Mouse (Mus musculus): ENCODE data around the gene Astn2. TPM values are rescaled to one million over a fixed set of nuclear protein-coding genes. Genes with fewer than 3 reads are reported as not detected.

Gene Astn2
- total and polyA plus RNA-seq, 2 experiments = 0.77 to 1.2 TPM

- H3K4me3 ChIP-seq (ENCODE audit: insufficient read depth, low read depth, low read length) = no peak overlapping the region
- H3K4me1 ChIP-seq (ENCODE audit: control insufficient read depth, insufficient read depth, low read length) = peaks cover 1% of the 10 kb centered on the region; the same call in 1 of the 2 replicates
- no peak overlapping the region for H3K27ac ChIP-seq (replicated peaks; ENCODE audit: insufficient read depth, low read depth, low read length)
- DNase-seq (ENCODE audit: extremely low read depth, low read depth, low spot score) = no peak
- TF ChIP-seq POLR2A (IDR thresholded peaks at IDR 0.05; ENCODE audit: extremely low read depth, insufficient read depth, low read length) (no peak), CTCF (IDR thresholded peaks at IDR 0.05; ENCODE audit: low read depth, low read length) (no peak)
- H3K36me3 ChIP-seq (ENCODE audit: control insufficient read depth, insufficient read depth, low read length) = no peaks in the 10 kb centered on the region
- H3K27me3 ChIP-seq (ENCODE audit: control insufficient read depth, insufficient read depth, low read length) = no peaks in the 10 kb centered on the region
- H3K9ac ChIP-seq (ENCODE audit: low read depth, low read length) = no peak overlapping the region
- H3K79me2 ChIP-seq (ENCODE audit: control insufficient read depth, insufficient read depth, low read length) = no peaks in the 10 kb centered on the region
- 77% methylated on average over 3 of the region's 3 CpGs for WGBS
Measured at GRCm38 (mm10) chr4:65976251-65976650, 428.2 kb downstream of the Astn2 start.

GRCm38 (mm10) chr4:65972395-65972794, 432.0 kb downstream of the Astn2 start:
- DNase-seq (ENCODE audit: extremely low read depth, low read depth, low spot score) = no peak
- no peak overlapping the region for H3K4me3 ChIP-seq (ENCODE audit: insufficient read depth, low read depth, low read length)
- H3K27ac ChIP-seq (replicated peaks; ENCODE audit: insufficient read depth, low read depth, low read length) = no peak overlapping the region
- H3K27me3 ChIP-seq (ENCODE audit: control insufficient read depth, insufficient read depth, low read length) = no peaks in the 10 kb centered on the region
- H3K9ac ChIP-seq (ENCODE audit: low read depth, low read length) = no peak overlapping the region
- H3K36me3 ChIP-seq (ENCODE audit: control insufficient read depth, insufficient read depth, low read length) = no peaks in the 10 kb centered on the region
- 87% methylated on average over 1 of the region's 1 CpGs for WGBS
- TF ChIP-seq CTCF (IDR thresholded peaks at IDR 0.05; ENCODE audit: low read depth, low read length) = no peak
- TF ChIP-seq POLR2A (IDR thresholded peaks at IDR 0.05; ENCODE audit: extremely low read depth, insufficient read depth, low read length) = no peak
- H3K79me2 ChIP-seq (ENCODE audit: control insufficient read depth, insufficient read depth, low read length) = no peaks in the 10 kb centered on the region
- peaks cover 1% of the 10 kb centered on the region; the same call in 1 of the 2 replicates for H3K4me1 ChIP-seq (ENCODE audit: control insufficient read depth, insufficient read depth, low read length)

- Histone ChIP-seq H3K27ac (replicated peaks; ENCODE audit: insufficient read depth, low read depth, low read length) (no peak overlapping the region), H3K4me1 (ENCODE audit: control insufficient read depth, insufficient read depth, low read length) (peaks cover 1% of the 10 kb centered on the region; the same call in 1 of the 2 replicates), H3K27me3 (ENCODE audit: control insufficient read depth, insufficient read depth, low read length) (no peaks in the 10 kb centered on the region), H3K9ac (ENCODE audit: low read depth, low read length) (no peak overlapping the region), H3K4me3 (ENCODE audit: insufficient read depth, low read depth, low read length) (no peak overlapping the region), H3K36me3 (ENCODE audit: control insufficient read depth, insufficient read depth, low read length) (no peaks in the 10 kb centered on the region), H3K79me2 (ENCODE audit: control insufficient read depth, insufficient read depth, low read length) (no peaks in the 10 kb centered on the region)
- TF ChIP-seq CTCF (IDR thresholded peaks at IDR 0.05; ENCODE audit: low read depth, low read length) = no peak
- 57% methylated on average over 2 of the region's 2 CpGs for WGBS
- no peak for DNase-seq (ENCODE audit: extremely low read depth, low read depth, low spot score)
Measured at GRCm38 (mm10) chr4:65969318-65969717, 435.1 kb downstream of the Astn2 start.

GRCm38 (mm10) chr4:65964604-65965003, 439.8 kb downstream of the Astn2 start:
- H3K4me1 ChIP-seq (ENCODE audit: control insufficient read depth, insufficient read depth, low read length) = no peaks in the 10 kb centered on the region
- TF ChIP-seq CTCF (IDR thresholded peaks at IDR 0.05; ENCODE audit: low read depth, low read length) (no peak), POLR2A (IDR thresholded peaks at IDR 0.05; ENCODE audit: extremely low read depth, insufficient read depth, low read length) (no peak)
- no peak for DNase-seq (ENCODE audit: extremely low read depth, low read depth, low spot score)
- no peaks in the 10 kb centered on the region for H3K36me3 ChIP-seq (ENCODE audit: control insufficient read depth, insufficient read depth, low read length)
- no peak overlapping the region for H3K4me3 ChIP-seq (ENCODE audit: insufficient read depth, low read depth, low read length)
- H3K27ac ChIP-seq (replicated peaks; ENCODE audit: insufficient read depth, low read depth, low read length) = no peak overlapping the region
- WGBS = 74% methylated on average over 3 of the region's 3 CpGs
- H3K79me2 ChIP-seq (ENCODE audit: control insufficient read depth, insufficient read depth, low read length) = no peaks in the 10 kb centered on the region
- no peaks in the 10 kb centered on the region for H3K27me3 ChIP-seq (ENCODE audit: control insufficient read depth, insufficient read depth, low read length)
- H3K9ac ChIP-seq (ENCODE audit: low read depth, low read length) = no peak overlapping the region

GRCm38 (mm10) chr4:65959188-65959759, 445.1 kb downstream of the Astn2 start:
- DNase-seq (ENCODE audit: extremely low read depth, low read depth, low spot score) = no peak
- Histone ChIP-seq H3K9ac (ENCODE audit: low read depth, low read length) (no peak overlapping the region), H3K27me3 (ENCODE audit: control insufficient read depth, insufficient read depth, low read length) (no peaks in the 10 kb centered on the region), H3K4me3 (ENCODE audit: insufficient read depth, low read depth, low read length) (no peak overlapping the region), H3K4me1 (ENCODE audit: control insufficient read depth, insufficient read depth, low read length) (no peaks in the 10 kb centered on the region), H3K79me2 (ENCODE audit: control insufficient read depth, insufficient read depth, low read length) (no peaks in the 10 kb centered on the region), H3K27ac (replicated peaks; ENCODE audit: insufficient read depth, low read depth, low read length) (no peak overlapping the region), H3K36me3 (ENCODE audit: control insufficient read depth, insufficient read depth, low read length) (no peaks in the 10 kb centered on the region)
- TF ChIP-seq POLR2A (IDR thresholded peaks at IDR 0.05; ENCODE audit: extremely low read depth, insufficient read depth, low read length) (no peak), CTCF (IDR thresholded peaks at IDR 0.05; ENCODE audit: low read depth, low read length) (no peak)
- 89% methylated on average over 5 of the region's 5 CpGs for WGBS

- no peak overlapping the region for H3K9ac ChIP-seq (ENCODE audit: low read depth, low read length)
- no peaks in the 10 kb centered on the region for H3K4me1 ChIP-seq (ENCODE audit: control insufficient read depth, insufficient read depth, low read length)
- no peak for DNase-seq (ENCODE audit: extremely low read depth, low read depth, low spot score)
- H3K27ac ChIP-seq (replicated peaks; ENCODE audit: insufficient read depth, low read depth, low read length) = no peak overlapping the region
- no peak overlapping the region for H3K4me3 ChIP-seq (ENCODE audit: insufficient read depth, low read depth, low read length)
- TF ChIP-seq CTCF (IDR thresholded peaks at IDR 0.05; ENCODE audit: low read depth, low read length) = no peak
- TF ChIP-seq POLR2A (IDR thresholded peaks at IDR 0.05; ENCODE audit: extremely low read depth, insufficient read depth, low read length) = no peak
- no peaks in the 10 kb centered on the region for H3K27me3 ChIP-seq (ENCODE audit: control insufficient read depth, insufficient read depth, low read length)
- H3K79me2 ChIP-seq (ENCODE audit: control insufficient read depth, insufficient read depth, low read length) = no peaks in the 10 kb centered on the region
- no peaks in the 10 kb centered on the region for H3K36me3 ChIP-seq (ENCODE audit: control insufficient read depth, insufficient read depth, low read length)
- WGBS = 71% methylated on average over 5 of the region's 5 CpGs
Measured at GRCm38 (mm10) chr4:65958369-65959187, 445.8 kb downstream of the Astn2 start.

Measured in liver, adult 2 months (tissue).